Mouse (Mus musculus) right cerebral cortex, postnatal 25 days (tissue): ENCODE data around the gene Oas1h.
"Not testable (repeated sequence)": the region's sequence is repeated elsewhere in the genome, so short reads cannot be mapped to it uniquely, and the experiment has no call there.

Experiments
- DNase-seq: peaks from one replicate; pipeline ENCODE4 v3.0.0; 2022

Oas1h gene

DNA sequence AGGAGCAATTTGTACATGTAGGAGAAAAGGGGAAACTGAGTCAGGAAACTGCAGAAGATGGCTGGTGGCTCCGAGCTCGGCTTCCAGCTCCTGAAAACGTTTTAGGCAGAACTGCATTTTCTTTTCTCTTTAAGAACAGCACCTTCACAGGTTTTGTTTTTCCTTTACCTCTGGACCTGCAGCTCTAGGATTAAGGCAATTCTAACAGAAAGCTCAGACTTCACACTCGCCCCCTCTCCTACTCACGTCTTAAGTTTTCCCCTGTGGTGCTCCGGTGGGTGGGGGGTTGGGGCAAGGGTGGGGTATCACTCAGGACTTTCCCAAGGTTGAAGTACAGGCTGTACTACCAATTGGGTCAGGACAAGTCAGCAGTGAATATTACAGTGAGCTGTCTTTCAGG is 26.6 kb downstream of the Oas1h start:
- DNase-seq: no peak

DNA sequence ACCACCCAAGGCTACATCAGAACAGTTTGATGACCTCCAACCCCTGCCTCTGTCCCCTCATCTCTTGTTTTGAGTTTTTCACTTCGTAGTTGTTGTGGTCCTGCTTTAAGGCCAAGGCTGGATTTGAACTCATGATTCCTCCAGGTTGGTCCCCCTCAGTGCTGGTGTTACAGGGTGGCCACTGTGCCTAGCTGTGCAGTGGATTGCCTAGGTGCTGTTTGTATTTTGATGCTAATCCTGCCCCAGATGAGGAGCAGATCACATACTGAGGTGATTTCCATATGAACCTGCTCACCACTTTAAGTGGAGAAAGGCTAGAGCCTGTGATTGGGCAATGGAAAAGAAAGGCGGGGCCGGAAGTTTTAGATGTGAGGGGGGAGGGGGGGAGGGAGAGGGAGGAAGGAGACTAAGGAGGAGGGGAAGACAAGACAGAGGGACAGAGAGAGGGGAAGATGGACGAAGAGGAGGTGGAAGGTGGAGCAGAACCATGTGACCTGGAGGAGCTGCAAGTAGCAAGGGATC is 27.1 kb downstream of the Oas1h start:
- not testable (repeated sequence) for DNase-seq

DNA sequence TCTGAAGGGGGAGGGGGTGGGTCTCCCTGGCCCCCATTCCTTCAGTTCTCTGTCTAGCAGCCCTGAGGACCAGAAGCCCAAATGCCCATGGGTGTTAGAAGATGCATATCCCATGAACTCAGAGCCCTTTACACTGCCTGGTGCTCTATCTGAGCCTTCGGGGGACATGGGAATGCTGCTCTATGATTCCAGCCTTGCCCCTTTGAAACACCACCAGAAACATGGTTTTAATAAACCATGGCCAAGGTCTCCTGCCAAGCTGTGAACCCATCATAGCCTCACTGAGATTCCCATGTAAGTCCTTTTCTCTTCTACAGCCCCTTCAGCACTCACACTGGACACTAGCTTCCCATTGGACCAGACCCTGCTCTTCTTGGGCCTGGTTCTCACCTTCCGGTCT is 28.8 kb downstream of the Oas1h start:
- DNase-seq: no peak

DNA sequence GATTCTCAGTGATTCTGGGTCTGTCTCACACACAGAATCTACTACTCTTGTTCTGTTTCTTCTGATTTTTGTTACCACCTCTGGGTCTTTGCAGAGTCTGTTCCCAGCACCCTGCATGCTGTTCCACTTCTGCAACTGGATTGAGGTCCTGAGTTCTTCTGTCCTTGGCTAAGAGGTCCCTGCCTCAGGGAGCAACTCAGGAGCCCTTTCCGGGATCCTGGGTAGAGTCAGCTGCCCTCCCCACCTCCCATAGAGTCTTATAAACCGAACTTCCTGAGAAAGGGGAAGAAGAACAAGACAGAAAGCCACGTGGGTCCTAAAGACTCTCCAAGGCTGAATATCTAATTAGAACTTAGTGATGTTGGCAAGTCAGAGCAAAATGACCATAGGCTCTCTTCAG is 29.8 kb downstream of the Oas1h start:
- DNase-seq: no peak

DNA sequence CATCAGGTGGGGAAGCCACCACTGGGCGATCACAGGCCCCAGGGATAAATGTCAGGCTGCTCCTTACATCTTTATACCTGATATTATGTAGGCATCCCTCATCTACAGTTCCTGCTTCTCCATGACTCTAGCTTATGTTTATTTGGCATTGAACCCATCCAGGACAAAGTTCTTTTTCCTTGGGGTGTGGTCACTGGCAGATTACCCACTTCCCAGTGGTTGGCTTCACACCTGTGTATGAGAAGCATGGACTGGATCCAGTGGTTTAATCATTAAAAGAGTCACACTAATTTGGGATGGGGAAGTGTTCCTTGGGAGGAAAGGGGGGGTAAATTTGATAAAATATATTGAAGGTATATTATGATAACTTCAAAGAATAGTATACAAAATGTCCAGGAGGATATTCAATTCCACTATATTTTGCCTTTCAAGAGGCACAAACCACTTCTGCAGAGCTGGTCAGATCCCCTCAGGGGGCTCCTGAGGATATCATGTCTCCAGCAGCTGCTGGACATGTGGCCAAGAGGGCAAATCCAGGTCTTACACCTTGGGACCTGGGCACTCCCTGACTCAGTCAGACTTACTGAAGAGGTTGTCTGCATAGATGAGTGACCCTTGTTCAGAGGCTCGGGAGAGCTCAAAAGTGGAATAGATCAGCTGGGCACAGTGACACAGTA is 30.5 kb downstream of the Oas1h start:
- DNase-seq: not testable (repeated sequence)

DNA sequence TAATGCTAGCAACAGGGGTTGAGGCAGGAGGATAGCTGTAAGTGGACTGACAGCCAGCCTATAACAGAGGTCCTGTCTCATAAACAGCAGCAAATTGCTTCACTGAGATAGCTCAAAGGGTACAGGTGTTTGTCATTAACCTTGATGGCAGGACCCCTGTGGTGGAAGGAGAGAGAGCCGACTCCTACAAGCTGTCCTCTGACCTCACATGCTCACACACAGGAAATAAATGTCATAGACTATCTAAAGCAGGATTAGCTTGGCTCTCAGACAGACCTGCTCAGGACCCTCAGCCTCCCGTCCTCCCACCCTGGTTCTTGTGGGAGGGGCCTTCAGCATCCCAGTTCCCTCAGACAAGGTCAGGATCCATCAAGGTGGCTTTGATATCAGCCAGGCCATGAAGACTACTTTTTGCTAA is 31.0 kb downstream of the Oas1h start:
- DNase-seq: no peak

DNA sequence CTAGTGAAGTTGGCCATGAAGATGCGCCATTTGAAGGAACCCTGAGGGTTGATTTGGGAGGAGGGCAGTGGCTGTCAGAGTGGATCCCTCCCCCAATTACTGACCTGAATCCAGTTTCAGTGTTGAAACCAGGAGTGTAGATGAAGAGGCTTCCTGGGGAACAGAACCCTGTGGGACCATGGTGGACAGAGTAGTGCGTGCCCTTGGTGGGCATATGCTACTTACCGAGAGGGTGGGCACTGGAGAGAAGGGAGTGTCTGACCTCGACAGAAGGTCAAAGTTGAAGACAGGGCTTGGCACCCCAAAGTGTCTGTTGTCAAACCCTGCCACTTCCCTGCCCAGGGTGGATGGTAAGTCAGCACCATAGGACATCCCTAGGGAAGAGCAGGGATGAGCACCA is 32.6 kb downstream of the Oas1h start:
- not testable (repeated sequence) for DNase-seq

DNA sequence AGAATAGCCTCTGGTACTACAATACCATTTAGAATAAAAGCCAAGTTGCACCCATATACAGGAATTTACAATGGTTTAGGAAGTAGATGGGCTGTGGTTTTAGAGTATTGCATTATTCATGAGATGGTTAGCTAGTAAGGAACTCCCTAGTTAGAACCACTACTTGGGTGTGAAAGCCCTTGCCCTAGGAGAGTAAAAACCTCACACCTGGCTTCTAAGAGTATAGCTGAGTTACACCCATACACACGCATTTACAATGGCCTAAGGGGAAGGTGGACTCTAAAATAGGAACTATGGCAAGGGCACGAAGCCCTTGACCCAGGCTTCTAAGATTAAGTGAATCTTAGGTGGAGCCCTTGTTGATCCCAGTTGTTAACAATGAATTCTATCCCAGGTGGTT is 33.5 kb downstream of the Oas1h start:
- DNase-seq: not testable (repeated sequence)

DNA sequence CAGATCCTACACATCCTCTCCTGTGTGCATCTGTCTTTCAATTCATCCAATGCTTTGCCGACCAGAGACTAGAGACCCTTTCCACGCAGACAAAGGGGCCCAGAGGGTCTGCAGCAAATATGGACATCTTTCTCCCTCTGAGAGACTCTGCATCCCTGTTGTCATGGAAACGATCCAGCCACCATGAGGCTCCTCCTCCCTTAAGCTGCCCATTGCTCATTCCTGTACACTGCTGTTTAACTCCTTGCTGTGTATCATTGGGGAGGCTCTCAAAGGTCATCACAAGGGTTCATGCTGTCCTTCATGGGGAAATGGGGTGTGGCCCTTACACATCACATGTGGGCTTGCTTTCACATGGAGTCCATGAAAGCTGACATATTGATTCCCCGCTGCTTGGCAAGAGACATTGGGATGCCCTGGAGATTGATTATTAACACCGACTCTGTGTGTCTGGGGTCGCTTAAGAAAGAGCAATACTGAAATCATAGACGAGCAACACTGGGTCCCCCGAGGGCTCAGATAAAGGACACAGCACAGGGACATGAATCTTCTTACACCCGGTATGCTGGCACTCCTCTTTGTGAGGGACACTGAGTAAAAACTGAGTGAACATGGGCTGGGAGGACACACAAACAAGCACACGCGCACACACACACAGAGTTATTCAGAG is 34.1 kb downstream of the Oas1h start:
- DNase-seq: no peak

DNA sequence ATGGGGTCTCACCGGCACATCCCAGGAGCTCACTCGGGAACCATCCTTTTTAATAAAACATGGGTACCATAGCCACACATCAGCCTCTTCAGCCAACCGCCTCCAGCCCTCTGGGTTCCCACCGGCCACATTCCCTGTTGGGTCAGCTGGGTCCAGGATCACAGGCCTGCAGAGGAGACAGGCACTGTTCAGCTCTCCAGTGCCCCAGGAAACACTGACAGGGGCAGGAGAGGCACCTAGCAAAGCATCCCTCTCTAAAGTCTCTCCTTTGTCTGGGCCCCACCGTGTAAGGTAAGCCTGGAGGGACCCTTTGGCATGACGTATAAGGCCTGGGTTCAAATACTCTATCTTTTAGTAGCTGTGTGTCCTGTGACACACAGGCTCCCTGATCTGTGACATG is 37.1 kb downstream of the Oas1h start:
- no peak for DNase-seq

DNA sequence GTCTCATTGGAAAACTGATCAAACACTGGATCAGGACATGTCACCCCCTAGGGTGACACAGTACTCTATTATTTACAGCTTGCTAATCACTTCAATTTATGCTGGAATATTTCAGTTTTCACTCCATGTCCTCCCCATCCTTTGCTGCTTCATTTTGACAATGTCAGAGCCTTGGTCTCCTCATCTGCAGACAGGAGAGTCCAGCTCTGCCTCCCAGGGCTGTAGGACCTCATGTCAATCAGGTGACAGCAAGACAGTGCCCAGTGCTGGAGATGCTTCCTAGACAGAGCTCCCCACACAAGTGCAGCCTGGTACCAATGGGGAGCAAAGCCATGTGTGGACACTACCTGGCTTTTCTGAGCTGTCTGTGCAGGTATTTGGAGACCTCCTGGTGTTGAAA is 37.5 kb downstream of the Oas1h start:
- no peak for DNase-seq

DNA sequence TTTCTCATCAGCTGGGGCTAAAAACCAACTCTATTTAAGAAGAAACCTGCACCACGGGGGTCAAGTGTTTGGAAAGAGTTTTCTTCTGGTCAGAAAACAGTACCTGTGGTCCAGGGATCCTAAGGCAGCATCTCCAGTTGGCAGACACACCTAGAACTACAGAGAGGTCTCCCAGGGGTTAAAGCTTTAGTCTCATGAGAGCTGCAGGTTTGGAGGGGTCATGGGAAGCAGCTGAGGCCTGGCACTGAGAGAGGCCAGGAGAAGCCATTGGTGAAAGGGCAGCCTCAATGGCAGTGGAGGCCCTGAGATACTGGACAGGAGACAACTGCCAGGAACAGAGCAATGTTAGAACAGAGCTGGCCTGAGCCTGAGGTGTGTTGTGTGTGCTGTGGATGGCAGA is 39.4 kb downstream of the Oas1h start:
- DNase-seq: no peak

DNA sequence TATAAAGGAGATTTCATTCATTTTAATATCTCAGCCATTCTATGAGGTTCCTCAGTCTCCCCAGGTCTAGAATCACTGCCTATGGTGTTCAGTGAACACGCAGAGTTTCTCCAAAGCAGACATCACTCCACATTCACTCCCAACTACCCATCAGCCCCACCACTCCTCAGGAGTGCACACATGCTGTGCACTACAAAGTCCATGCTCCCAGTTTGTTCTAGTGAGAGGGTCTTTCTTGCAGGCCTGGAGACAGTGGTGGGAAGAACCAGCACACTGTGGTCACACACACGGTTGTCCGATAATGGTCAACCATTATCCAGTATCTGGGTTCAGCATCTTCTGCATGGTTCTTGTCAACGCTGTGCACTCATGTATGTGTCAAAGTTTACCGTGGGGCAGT is 40.8 kb downstream of the Oas1h start:
- no peak for DNase-seq

DNA sequence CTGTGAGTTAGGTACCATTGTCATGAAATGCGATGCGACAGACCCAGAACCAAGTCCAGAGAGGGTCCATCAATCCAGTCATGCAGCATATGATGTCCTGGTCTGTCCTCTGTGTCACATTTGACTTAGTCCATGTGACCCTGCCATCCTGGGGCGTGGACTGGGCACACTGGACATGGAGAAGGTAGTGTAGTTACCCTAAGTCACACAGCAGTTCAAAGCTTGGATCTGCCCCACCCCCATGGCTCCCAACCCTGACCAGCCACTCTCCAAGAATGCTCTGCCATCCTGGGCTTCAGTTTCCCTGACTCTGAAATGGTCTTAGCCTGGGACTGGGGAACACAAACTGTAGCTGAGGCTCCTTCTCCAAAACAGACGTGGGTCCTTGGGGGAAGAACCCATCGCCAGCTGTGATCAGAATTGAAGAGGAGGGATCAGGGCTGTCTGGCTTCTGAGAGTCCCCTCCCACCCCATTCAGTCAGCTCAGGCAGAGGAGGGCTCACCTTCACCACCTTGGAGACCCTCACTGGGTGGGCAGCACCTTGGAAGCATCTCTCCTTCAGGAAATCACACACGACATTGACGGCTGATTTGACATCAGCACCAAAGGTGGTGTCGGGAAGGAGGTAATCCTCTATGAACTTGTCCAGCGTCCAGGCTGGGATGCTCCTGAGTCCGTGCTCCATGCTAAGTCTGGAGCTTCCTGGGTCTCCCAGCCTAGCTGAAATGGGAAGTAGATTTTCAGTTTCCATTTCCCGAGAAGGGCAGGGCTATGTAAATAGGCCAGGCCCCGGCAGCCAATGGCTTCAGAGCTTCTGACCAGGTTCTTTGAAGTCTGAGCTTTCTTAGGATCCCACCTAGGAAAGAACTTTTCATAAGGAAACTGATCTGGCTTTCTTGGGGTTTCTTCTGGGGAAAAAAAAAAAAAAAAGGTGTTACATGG is 45.8 kb downstream of the Oas1h start, which contains the start of gene Oas1a:
Oas1a (minus strand) TSS at position 731 of the 943 bp plus-strand sequence.
- not testable (repeated sequence) for DNase-seq

DNA sequence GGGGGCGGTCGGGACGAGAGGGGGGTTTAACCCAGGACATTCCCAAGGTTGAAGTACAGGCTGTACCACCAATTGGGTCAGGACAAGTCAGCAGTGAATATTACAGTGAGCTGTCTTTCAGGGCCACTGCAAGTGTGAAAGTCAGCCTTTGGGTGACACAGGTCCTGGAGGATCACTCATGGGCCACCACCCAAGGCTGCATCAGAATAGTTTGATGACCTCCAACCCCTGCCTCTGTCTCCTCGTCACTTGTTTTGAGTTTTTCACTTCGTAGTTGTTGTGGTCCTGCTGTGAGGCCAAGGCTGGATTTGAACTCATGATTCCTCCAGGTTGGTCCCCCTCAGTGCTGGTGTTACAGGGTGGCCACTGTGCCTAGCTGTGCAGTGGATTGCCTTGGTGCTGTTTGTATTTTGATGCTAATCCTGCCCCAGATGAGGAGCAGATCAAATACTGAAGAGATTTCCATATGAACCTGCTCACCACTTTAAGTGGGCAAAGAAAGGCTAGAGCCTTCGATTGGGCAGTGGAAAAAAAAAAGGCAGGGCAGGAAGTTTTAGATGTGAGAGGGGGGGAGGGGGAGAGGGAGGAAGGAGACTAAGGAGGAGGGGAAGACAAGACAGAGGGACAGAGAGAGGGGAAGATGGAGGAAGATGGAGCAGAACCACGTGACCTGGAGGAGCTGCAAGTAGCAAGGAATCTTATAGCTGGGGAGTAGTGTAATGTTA is 47.1 kb downstream of the Oas1h start:
- no peak for DNase-seq

DNA sequence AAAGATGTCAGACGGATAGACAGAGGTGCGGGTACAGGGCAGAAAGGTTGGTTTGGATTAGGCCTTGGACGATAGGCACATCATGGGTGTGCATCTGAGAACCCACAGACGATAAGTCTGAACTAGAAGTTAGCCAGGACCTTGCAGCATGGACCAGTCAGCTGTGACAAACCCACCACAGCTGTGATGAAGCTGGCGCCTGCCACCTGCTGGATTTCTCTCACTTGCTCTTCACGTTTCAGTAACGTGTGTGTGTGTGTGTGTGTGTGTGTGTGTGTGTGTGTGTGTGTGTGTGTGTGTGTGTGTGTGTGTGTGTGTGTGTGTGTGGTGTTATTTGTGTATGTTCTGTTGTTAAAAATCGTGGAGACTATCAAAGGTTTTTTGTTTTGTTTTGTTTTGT is 53.0 kb downstream of the Oas1h start, which contains the start of gene Oas1d:
Oas1d (plus strand) TSS at position 333 of the 400 bp plus-strand sequence.
- DNase-seq: not testable (repeated sequence)

DNA sequence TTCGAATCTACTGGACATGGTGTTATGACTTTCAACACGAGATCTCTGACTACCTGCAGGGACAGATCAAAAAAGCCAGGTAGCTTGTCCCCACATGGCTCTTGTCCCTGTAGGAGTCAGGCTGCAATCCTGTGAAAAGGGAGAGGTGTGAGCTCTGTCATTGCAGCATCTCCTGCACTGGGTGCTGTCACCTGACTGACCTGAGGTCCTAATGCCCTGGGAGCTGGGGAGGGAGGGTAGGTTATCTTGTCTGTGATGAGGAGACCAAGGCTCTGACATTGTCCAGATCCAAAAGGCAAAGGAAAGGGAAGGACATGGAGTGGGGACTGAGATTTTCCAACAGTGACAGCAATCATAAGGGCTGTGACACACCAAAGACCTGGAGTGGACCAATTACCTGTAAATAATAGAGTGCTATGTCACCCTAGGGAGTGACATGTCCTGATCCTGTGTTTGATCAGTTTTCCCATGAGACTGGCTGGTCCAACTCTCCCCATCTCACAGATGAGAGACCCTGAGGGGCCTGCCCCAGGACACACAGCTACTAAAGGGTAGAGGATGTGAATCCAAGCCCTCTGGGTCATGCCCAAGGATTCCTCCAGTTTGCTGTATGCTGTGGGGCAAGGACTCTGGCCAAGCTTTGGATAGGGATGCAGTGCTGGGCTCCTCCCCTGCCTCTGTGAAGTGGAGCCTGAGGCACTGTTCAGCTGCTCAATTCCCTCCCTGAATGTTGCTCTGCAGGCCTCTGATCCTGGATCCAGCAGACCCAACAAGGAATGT is 58.1 kb downstream of the Oas1h start:
- DNase-seq: not testable (repeated sequence)

DNA sequence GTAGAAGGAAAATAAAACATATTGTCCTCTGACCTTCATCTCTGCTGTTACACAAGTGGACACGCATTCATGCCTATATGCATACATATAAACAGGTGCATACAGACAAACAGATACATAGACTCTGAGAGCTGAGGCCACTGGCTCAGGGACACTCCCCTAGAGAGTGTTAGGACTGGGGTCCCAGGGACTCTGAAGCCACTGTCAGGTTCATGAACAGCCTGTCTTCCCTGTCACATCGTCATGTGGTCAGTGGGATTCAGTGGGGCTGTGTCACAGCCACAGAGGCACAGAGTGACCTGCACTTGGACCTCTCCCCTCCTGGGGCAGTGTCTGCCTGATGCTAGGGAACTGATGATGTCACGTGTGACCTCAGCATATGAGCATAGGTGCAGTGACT is 59.1 kb downstream of the Oas1h start:
- no peak for DNase-seq
